Mouse (Mus musculus) testis, adult 2 months (tissue): ENCODE measurements around the gene Ms4a15. TPM values are rescaled to one million over a fixed set of nuclear protein-coding genes. Genes with fewer than 3 reads are reported as not detected.
A peak's percentile ranks its signal among the peaks of the same experiment; 100 is the strongest.

Source experiments
- H3K27ac ChIP-seq: fragments of 200-500 bp; 2 replicates; pipeline ENCODE4 v1.5.1; 2012; ENCODE audit warnings: low read depth, low read length; ENCODE audit not compliant: control insufficient read depth, insufficient read depth
- H3K27me3 ChIP-seq: fragments of 200-500 bp; 2 replicates; pipeline ENCODE4 v1.6.1; 2012; ENCODE audit warnings: mild to moderate bottlenecking, low read length, moderate library complexity; ENCODE audit not compliant: control insufficient read depth, insufficient read depth
- H3K36me3 ChIP-seq: fragments of 200-500 bp; 2 replicates; pipeline ENCODE4 v1.6.1; 2012; ENCODE audit warnings: mild to moderate bottlenecking, low read length; ENCODE audit not compliant: control insufficient read depth, insufficient read depth
- H3K4me1 ChIP-seq: fragments of 200-500 bp; 2 replicates; pipeline ENCODE4 v1.6.1; 2012; ENCODE audit warnings: low read length; ENCODE audit not compliant: control insufficient read depth, insufficient read depth
- H3K4me3 ChIP-seq: fragments of 200-500 bp; 2 replicates; pipeline ENCODE4 v1.5.1; 2012; ENCODE audit warnings: low read depth, mild to moderate bottlenecking, low read length, moderate library complexity, mixed read lengths; ENCODE audit not compliant: control insufficient read depth
- CTCF ChIP-seq: fragments of 200-500 bp; IDR thresholded peaks from 2 replicates; pipeline ENCODE4 v1.5.1; 2012; ENCODE audit warnings: low read depth, mild to moderate bottlenecking, inconsistent platforms, low read length, moderate library complexity; ENCODE audit not compliant: control insufficient read depth, insufficient read depth, insufficient replicate concordance
- POLR2A ChIP-seq: fragments of 200-500 bp; IDR thresholded peaks from 2 replicates; pipeline ENCODE4 v1.6.1; 2012; ENCODE audit warnings: low read depth, mild to moderate bottlenecking, inconsistent platforms, low read length, moderate library complexity; ENCODE audit not compliant: control insufficient read depth
- polyA plus RNA-seq: library from polyadenylated mRNA; depleted of rRNA; stranded (reverse); fragments of >200 nt; gene quantifications from 2 replicates; pipeline ENCODE4 v1.2.3, GENCODE M21; 2012

Gene Ms4a15
- polyA plus RNA-seq, 1 experiment, result 0.65 TPM

DNA sequence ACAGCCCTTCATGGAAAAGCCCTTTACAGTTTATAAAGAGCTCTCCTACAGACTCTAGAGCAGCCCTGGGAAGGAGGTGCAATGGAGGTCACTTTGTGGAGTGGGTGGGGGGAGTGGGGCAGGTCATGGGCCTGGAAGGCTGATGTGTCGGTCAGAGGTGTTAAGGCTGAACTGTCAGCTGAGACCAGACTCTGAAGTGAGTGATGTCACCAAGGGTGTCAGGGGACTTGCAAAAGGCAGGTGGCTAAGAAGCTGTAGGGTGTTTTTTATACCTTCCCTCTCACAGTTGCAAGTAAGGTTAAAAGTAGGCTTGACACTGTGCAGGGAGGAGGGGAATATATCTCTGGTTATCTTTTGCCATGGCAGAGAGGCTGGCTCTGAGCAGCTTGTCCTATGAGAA, 2.3 kb downstream of the Ms4a15 start:
- H3K36me3 ChIP-seq, result no peaks in the 10 kb centered on the region
- TF ChIP-seq CTCF (no peak), POLR2A (no peak)
- no peaks in the 10 kb centered on the region for H3K27me3 ChIP-seq
- H3K4me1 ChIP-seq, result no peaks in the 10 kb centered on the region
- H3K27ac ChIP-seq, result no peak overlapping the region
- H3K4me3 ChIP-seq, result no peak overlapping the region

DNA sequence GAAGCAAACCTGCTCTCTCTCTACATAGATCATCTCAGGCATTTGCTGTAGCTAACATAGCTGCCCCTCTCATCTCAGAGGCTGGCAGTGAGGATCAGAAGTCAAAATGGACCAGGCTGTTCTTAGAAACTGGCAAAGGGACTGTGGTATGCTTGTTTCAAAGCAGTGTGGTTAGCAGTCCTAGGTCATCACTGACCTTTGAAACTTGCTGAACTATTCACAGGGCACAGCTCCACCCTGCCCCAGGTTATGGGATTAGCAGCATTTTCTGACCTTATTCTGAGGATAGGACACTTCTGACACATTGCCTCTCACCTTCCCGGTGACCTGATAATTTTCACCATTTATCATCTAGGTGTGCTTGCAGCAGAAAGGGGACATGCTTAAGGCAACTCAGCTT, 4.5 kb downstream of the Ms4a15 start:
- no peak overlapping the region for H3K27ac ChIP-seq
- H3K27me3 ChIP-seq, result no peaks in the 10 kb centered on the region
- H3K4me3 ChIP-seq, result no peak overlapping the region
- H3K4me1 ChIP-seq, result no peaks in the 10 kb centered on the region
- TF ChIP-seq CTCF (no peak), POLR2A (no peak)
- H3K36me3 ChIP-seq, result no peaks in the 10 kb centered on the region

DNA sequence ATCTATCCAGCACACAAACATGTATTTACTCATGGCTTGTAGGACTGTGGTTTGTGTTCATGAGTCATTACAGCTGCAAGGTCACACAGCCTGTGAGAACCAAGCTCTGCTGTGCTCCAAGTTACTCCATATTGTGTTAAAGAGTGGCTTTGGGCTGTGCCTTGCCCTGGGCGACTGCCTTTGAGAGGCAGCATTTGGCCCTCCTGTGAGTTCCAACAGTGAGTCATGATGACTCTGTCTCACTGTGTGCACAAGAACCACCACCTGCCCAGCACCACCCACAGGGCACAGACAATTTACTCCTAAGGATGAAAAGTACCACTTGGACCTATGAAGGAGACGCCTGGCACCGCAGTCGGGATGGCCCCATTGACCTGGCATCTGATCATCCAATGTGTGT, 7.2 kb downstream of the Ms4a15 start:
- H3K27me3 ChIP-seq, result no peaks in the 10 kb centered on the region
- no peaks in the 10 kb centered on the region for H3K4me1 ChIP-seq
- no peak overlapping the region for H3K27ac ChIP-seq
- H3K36me3 ChIP-seq, result no peaks in the 10 kb centered on the region
- no peak for TF ChIP-seq CTCF
- no peak for TF ChIP-seq POLR2A
- H3K4me3 ChIP-seq, result no peak overlapping the region

DNA sequence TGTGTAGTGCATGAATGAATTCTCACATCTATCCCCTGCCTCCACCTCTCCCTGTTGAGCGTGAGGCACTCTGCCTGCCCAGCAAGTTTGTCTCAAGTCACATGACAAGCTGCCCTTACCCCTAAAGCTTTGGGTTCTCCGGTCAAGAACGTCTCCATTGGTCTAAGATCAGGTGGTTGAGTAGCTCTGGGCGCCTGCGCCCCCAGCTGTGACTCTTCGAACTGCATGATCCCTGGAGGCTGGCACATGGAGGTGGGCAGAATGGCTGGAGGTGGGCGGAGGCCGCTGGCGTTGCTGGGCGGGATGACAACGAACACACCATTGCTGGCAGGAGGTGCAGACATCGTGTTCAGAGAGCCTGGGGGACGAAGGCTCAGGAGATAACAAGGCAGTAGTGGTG, 8.5 kb downstream of the Ms4a15 start:
- Histone ChIP-seq H3K27me3 (no peaks in the 10 kb centered on the region), H3K4me1 (peaks cover 3% of the 10 kb centered on the region; the same call in 1 of the 2 replicates), H3K27ac (no peak overlapping the region), H3K4me3 (no peak overlapping the region), H3K36me3 (no peaks in the 10 kb centered on the region)
- TF ChIP-seq POLR2A (no peak), CTCF (no peak)

DNA sequence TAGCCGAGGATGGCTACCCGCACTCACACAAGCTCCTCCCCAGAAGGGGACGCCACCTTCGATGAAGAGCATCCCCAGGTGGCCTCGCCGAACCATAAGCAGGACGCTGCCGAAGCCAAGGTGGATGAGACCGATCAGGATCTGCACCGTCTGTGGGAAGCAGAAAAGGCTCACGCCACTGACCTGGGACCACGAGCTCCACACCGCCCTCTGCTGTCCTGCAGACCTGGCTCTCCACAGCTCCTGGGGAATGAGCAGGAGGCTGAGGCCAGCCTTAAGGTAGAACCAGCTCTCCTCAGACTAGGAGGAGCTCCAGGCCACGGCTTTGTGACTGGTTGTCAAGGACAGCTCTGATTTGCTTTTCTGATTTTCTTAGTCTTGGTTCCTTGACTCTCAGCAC, 9.9 kb downstream of the Ms4a15 start:
- TF ChIP-seq CTCF (peak; percentile 51; the same call in 1 of the 2 replicates), POLR2A (no peak)
- no peak overlapping the region for H3K4me3 ChIP-seq
- H3K27ac ChIP-seq, result no peak overlapping the region
- H3K4me1 ChIP-seq, result peaks cover 3% of the 10 kb centered on the region; the same call in 1 of the 2 replicates
- H3K36me3 ChIP-seq, result no peaks in the 10 kb centered on the region
- H3K27me3 ChIP-seq, result no peaks in the 10 kb centered on the region

DNA sequence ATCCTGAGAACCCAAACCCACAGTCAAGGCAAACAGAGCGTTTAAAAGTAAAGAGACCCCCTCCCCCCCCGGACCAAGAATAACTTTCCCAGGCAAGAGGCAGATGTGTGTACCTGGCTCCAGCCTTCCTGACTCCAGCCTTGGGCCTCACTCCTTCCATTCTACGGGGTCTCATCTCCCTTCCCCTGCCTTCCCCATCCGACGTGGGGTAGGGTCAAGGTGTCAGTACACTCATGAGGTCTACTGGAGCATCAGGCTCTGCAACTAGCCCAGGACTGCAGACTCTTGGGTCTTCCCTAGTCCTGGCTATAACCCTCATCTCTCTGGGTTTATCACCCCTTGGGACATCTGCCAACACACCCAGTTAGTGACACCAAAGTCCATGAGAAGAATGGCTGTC, 12.8 kb downstream of the Ms4a15 start:
- Histone ChIP-seq H3K4me3 (no peak overlapping the region), H3K27ac (no peak overlapping the region), H3K36me3 (no peaks in the 10 kb centered on the region), H3K4me1 (peaks cover 3% of the 10 kb centered on the region; the same call in 1 of the 2 replicates), H3K27me3 (no peaks in the 10 kb centered on the region)
- TF ChIP-seq POLR2A, result no peak
- no peak for TF ChIP-seq CTCF

DNA sequence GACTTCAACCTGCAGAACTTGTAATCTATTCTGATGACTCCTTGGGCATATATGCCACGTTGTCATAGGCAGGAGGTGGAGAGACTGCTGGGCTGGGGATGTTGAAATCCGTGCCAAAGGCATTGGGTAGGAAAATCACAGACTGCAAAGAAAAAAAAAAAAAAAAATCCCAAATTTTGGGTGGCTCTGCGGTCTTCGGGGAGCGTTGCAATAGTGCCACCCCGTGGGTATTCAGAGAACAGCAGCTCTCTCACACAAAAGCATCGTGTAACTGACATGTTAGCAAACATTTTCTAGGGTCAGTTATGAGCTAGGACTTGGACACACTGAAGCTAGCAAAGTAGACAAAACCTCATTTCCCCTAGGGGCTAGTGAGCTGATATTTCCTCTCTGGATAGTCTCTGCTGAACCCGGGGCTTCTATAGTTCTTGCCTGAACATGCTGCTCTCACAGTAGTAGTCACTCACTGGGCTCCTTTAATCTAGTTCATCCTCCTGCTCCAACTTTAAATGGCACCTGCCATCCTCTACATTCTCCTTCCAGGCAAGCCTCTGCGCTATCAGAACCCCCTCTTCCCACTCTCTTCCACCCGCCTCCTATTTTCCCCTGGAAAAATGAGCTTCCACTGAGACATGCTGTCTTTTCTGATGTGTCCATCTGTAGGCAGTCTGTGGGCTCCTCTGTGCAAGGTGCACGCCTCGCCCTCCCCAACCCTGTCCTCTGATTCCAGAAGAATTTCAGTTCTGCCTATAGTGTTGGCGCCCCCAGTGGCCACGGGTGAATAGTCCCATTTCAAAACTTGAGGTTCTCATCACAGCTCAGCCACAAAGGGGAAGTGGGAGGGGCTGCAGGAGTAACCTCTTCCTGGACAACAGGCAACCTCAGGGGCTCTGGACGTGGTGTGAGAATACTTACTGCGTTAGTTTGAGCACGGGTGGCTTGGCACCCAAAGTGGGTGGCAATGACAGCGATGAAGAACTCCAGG, 13.6 kb downstream of the Ms4a15 start:
- Histone ChIP-seq H3K27ac (peak overlapping the region; percentile 71), H3K4me3 (no peak overlapping the region), H3K4me1 (peaks cover 3% of the 10 kb centered on the region; the same call in 1 of the 2 replicates), H3K27me3 (no peaks in the 10 kb centered on the region), H3K36me3 (no peaks in the 10 kb centered on the region)
- no peak for TF ChIP-seq POLR2A
- TF ChIP-seq CTCF, result peak; percentile 48; the same call in 1 of the 2 replicates
